Mouse (Mus musculus) kidney, adult 2 months (tissue): ENCODE measurements around the gene Wwox. TPM values are rescaled to one million over a fixed set of nuclear protein-coding genes. Genes with fewer than 3 reads are reported as not detected.
A peak's percentile ranks its signal among the peaks of the same experiment; 100 is the strongest.

Experiments used
- DNase-seq: peaks from one replicate; pipeline ENCODE4 v3.0.0; 2021
- H3K27ac ChIP-seq: fragments of 200-500 bp; 2 replicates; pipeline ENCODE4 v1.5.1; 2012; ENCODE audit warnings: low read depth, low read length, control low read depth, inconsistent platforms; ENCODE audit not compliant: insufficient read depth
- H3K27me3 ChIP-seq: fragments of 200-500 bp; replicated peaks from 2 replicates; pipeline ENCODE4 v1.6.1; 2012; ENCODE audit warnings: mild to moderate bottlenecking, moderate library complexity, low read length, inconsistent platforms; ENCODE audit not compliant: control insufficient read depth, insufficient read depth
- H3K36me3 ChIP-seq: fragments of 200-500 bp; 2 replicates; pipeline ENCODE4 v1.6.1; 2012; ENCODE audit warnings: mild to moderate bottlenecking, moderate library complexity, low read length, inconsistent platforms; ENCODE audit not compliant: control insufficient read depth, insufficient read depth
- H3K4me1 ChIP-seq: fragments of 200-500 bp; 2 replicates; pipeline ENCODE4 v1.6.1; 2011; ENCODE audit warnings: low read length; ENCODE audit not compliant: control insufficient read depth, insufficient read depth
- H3K4me3 ChIP-seq: fragments of 200-500 bp; 2 replicates; pipeline ENCODE4 v1.5.1; 2011; ENCODE audit warnings: mild to moderate bottlenecking, low read depth, low read length, control low read depth; ENCODE audit not compliant: insufficient read depth
- CTCF ChIP-seq: fragments of 200-500 bp; conservative IDR thresholded peaks from 2 replicates; pipeline ENCODE4 v1.5.1; 2011; ENCODE audit warnings: low read depth, mild to moderate bottlenecking, control low read depth, low read length, moderate library complexity, mixed read lengths; ENCODE audit not compliant: insufficient read depth, insufficient read length
- POLR2A ChIP-seq: fragments of 200-500 bp; IDR thresholded peaks from one replicate; pipeline ENCODE4 v1.6.1; 2011; ENCODE audit warnings: low read depth, low read length, control low read depth
- WGBS: fragments of 180-500 bp; shearing (Covaris S2); methylation state at CpG from one replicate; pipeline ENCODE4 v1.1.7; 2018; 5-methylcytosine and 5-hydroxymethylcytosine counted together
- polyA plus RNA-seq: library from polyadenylated mRNA; depleted of rRNA; stranded (reverse); fragments of >200 nt; gene quantifications from 2 replicates; pipeline ENCODE4 v1.2.3, GENCODE M21; 2012

Gene Wwox
- polyA plus RNA-seq, 1 experiment: 15.3 TPM

- no peaks in the 10 kb centered on the region for H3K27me3 ChIP-seq
- 35% methylated on average over 1 of the region's 1 CpGs for WGBS
- no peak overlapping the region for H3K4me3 ChIP-seq
- TF ChIP-seq CTCF: no peak
- TF ChIP-seq POLR2A: no peak
- no peak overlapping the region for H3K27ac ChIP-seq
- no peak for DNase-seq
- H3K4me1 ChIP-seq: no peaks in the 10 kb centered on the region
- H3K36me3 ChIP-seq: no peaks in the 10 kb centered on the region
These were observed 523.0 kb downstream of the Wwox start for GRCm38 (mm10) chr8:114962494-114962893.

- H3K27ac ChIP-seq: no peak overlapping the region
- TF ChIP-seq POLR2A (no peak), CTCF (no peak)
- WGBS: 89% methylated on average over 4 of the region's 4 CpGs
- no peaks in the 10 kb centered on the region for H3K27me3 ChIP-seq
- H3K4me1 ChIP-seq: no peaks in the 10 kb centered on the region
- no peak overlapping the region for H3K4me3 ChIP-seq
- no peak for DNase-seq
- H3K36me3 ChIP-seq: no peaks in the 10 kb centered on the region
These were observed 523.8 kb downstream of the Wwox start for GRCm38 (mm10) chr8:114963282-114963681.

- Histone ChIP-seq H3K4me3 (no peak overlapping the region), H3K27ac (no peak overlapping the region), H3K4me1 (no peaks in the 10 kb centered on the region), H3K27me3 (no peaks in the 10 kb centered on the region), H3K36me3 (no peaks in the 10 kb centered on the region)
- 95% methylated on average over 6 of the region's 6 CpGs for WGBS
- TF ChIP-seq POLR2A (no peak), CTCF (no peak)
- DNase-seq: no peak
These were observed 524.8 kb downstream of the Wwox start for GRCm38 (mm10) chr8:114964206-114964605.

DNA sequence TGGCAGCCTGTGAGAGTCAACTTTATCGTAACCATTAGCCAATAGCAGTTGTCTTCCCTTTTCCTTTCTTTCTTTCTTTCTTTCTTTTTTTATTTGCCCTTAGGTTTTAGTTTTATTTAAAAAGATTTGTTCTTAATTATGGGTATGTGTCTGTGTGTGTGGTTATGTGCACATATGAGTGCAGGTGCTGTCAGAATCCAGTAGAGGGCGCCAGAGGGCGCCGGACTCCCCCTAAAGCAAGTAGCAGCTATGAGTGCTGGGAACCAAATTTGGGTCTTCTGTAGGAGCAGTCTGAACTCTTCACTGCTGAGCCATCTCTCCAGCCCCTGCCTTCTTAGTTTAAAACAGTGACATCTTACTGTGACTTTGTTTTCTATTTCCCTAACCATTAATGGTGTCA is 529.4 kb downstream of the Wwox start:
- Histone ChIP-seq H3K36me3 (no peaks in the 10 kb centered on the region), H3K4me3 (no peak overlapping the region), H3K27ac (no peak overlapping the region), H3K27me3 (no peaks in the 10 kb centered on the region), H3K4me1 (no peaks in the 10 kb centered on the region)
- TF ChIP-seq POLR2A (no peak), CTCF (0 out of 2 replicates have a peak, but pooled peaks have one; percentile 9)
- WGBS: 90% methylated on average over 4 of the region's 4 CpGs
- DNase-seq: no peak

DNA sequence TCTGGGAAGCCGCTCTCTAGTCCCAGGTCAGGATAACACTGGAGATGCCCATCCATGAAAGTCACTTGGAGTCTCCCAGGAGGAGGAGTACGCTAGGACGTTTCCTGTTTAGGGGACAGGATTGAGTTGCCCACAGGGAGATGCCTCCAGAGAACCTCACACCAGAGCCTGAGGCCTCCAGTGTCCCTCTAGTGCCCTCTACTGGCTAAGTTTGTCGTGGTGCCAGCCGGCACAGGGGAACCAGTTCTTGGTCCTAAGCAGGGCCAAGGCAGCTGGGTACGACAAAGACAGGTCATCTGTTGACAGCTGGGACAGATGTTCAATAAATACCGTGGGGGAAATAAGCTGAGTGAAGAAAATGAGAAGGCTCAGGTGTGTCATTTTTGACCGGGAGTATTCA is 531.9 kb downstream of the Wwox start:
- Histone ChIP-seq H3K27ac (no peak overlapping the region), H3K27me3 (no peaks in the 10 kb centered on the region), H3K4me3 (no peak overlapping the region), H3K36me3 (no peaks in the 10 kb centered on the region), H3K4me1 (no peaks in the 10 kb centered on the region)
- 39% methylated on average over 8 of the region's 8 CpGs for WGBS
- TF ChIP-seq CTCF (peak; percentile 91), POLR2A (no peak)
- DNase-seq: peak; percentile 70

DNA sequence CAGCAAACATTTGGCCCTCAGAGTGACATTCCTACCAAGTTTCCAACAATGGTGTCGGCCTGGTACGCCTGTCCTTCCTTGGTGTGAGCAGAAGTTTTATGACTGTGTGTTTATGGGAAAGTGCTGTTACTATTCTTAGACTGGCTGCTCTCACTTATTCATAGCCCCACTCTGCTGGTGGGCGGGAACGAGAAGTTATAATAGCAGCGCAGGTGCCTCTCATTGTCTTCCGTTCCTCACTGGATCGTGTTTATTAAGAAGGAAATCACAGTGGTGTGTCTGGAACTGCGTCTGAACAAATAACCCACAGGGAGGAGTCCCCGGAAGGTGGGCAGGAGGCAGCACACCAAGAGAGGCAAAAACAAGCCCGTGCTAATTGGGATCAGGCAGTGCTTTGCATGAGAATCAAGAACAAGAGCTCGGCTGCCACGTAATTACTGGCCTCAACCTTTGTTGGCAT is 533.6 kb downstream of the Wwox start:
- no peak overlapping the region for H3K27ac ChIP-seq
- no peaks in the 10 kb centered on the region for H3K4me1 ChIP-seq
- H3K27me3 ChIP-seq: no peaks in the 10 kb centered on the region
- WGBS: 44% methylated on average over 12 of the region's 12 CpGs
- DNase-seq: no peak
- TF ChIP-seq CTCF (no peak), POLR2A (no peak)
- H3K36me3 ChIP-seq: no peaks in the 10 kb centered on the region
- H3K4me3 ChIP-seq: no peak overlapping the region

DNA sequence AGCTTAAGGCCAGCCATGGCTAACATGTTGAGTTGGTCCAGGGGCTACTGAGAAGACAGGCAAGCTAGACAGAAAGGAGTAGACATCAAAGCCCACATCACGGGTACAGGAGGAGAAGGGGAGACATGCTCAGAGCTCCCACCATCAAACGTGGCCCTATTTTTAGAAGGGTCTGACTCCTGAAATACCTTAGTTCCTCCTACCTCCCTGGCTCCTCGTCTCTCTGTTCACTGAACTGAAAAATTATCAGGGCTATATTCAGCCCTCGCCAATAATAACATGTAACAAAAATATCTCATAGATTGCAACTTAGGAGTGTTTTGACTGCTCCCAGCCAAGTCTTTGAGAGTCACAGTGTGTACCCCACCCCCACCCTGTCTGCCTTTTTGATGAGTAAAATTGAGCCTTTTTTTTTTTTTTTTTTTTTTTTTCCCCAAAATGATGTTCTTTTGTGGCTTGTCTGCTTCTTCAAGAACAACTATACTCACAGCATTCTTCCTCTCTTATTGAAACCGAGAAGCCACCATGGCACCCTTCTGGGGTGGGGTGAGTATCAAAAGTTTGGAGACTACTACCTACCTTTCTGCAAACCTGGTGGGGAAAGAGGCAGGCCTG is 535.0 kb downstream of the Wwox start:
- TF ChIP-seq POLR2A: no peak
- TF ChIP-seq CTCF: no peak
- H3K36me3 ChIP-seq: no peaks in the 10 kb centered on the region
- peaks cover 5% of the 10 kb centered on the region for H3K4me1 ChIP-seq
- no peak overlapping the region for H3K27ac ChIP-seq
- no peak for DNase-seq
- no peak overlapping the region for H3K4me3 ChIP-seq
- no peaks in the 10 kb centered on the region for H3K27me3 ChIP-seq
- 64% methylated on average over 5 of the region's 5 CpGs for WGBS

DNA sequence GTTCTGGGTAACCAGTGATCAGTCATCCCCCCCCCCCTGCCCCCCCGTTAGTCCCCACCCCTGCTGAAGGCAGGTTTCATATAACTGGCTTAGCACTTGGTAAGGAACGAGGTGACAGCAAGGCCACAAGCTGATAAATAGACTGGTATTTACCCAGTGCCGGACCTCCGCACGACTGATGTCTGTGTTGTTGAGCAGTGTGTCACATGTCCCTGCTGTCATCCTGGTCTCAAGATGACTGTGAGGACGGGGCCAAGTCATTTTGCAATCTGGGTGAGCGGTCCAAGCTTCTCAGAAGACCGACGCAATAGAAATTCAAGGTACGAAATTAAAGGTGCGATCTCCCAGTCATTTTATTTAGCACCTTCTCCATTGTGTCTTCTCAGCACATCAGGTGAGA is 538.3 kb downstream of the Wwox start:
- DNase-seq: no peak
- TF ChIP-seq POLR2A: no peak
- no peak for TF ChIP-seq CTCF
- Histone ChIP-seq H3K36me3 (no peaks in the 10 kb centered on the region), H3K4me1 (peaks cover 8% of the 10 kb centered on the region), H3K27ac (no peak overlapping the region), H3K27me3 (no peaks in the 10 kb centered on the region), H3K4me3 (no peak overlapping the region)
- WGBS: 80% methylated on average over 11 of the region's 11 CpGs
